Mouse (Mus musculus): ENCODE results near the gene Gpatch8. TPM values are rescaled to one million over a fixed set of nuclear protein-coding genes. Genes with fewer than 3 reads are reported as not detected.

The Gpatch8 gene
- polyA plus RNA-seq, 1 experiment from 2014 or later, result 68.7 TPM

DNA sequence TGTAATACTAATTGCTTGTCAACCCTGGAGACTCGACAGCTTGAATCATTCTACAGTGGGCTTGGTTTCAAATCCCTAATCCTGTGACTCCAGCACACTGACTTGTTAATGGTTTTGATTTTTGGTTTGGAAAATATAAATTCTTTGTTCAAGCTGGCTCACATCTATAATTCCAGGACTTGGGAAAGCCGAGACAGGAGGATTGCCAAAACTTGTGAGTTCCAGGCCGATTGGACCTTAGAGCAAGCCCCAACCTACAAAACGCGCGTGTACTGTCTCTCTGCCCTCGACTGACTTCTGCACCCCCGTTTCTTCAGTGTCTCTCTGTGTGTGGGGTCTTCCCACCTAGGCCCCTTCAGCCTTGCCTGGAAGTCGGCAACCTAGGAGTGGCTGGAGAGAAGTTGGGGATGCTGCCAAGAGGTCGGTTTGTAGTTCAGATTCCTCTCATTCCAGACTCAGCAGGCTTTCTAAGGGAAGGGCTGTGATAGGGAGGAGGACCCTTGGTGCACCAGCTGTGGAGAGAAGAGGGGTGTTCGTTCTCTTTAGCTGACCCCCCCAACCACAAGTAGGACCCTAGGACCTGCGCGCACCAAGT is 25.9 kb upstream of the Gpatch8 start:
- no peaks in the 10 kb centered on the region for H3K9me3 ChIP-seq
- H3K36me3 ChIP-seq, result no peaks in the 10 kb centered on the region
- peak overlapping the region; percentile 76 for H3K27ac ChIP-seq
- H3K9ac ChIP-seq, result 0 out of 2 replicates have a peak overlapping the region, but pooled peaks have one; percentile 4
- no peaks in the 10 kb centered on the region for H3K27me3 ChIP-seq
- H3K4me2 ChIP-seq (replicated peaks), result peak overlapping the region; percentile 23; the same call in 1 of the 2 replicates
- no peak for ATAC-seq (ENCODE audit: insufficient number of reproducible peaks, insufficient read depth, low FRiP score, low TSS enrichment)
- H3K4me1 ChIP-seq, result peaks cover 48% of the 10 kb centered on the region
- WGBS, result 17% methylated on average over 13 of the region's 13 CpGs
- no peak overlapping the region for H3K4me3 ChIP-seq

DNA sequence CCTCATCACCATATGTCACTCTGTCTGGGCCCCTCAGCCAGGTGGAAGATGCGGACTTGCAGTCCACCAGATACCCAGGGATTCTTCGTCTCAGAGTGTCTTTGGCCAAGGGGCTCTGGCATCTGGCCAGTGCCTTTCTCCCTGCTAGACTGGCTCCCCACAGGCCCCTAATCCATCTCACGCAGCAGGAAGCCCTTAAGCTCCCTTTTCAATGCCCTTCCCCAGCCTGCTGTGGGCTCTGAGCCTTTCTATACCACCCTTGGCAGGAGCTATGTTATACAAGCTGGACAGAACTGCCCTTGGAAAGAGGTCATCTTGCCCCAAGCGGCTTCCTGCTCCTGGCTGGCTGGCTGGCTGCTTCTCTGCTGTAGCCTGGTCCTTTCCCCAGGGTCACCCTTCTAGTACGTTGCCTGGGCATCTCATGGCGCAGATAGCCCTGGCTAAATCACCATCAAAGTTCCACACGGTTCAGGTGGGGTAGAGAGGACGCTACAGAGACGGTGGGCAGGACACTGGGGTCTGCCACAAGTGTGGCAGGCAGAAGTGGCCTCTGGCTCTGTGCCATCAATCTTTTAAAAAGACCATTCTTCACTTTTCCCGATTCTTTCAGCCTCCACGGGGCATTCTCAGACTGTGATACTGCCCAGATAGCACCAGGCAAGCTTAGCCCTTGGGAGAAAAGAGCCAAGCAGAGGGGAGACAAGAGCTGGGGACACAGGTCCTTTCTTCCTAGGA is 25.3 kb upstream of the Gpatch8 start:
- WGBS, result 22% methylated on average over 11 of the region's 11 CpGs
- no peaks in the 10 kb centered on the region for H3K36me3 ChIP-seq

DNA sequence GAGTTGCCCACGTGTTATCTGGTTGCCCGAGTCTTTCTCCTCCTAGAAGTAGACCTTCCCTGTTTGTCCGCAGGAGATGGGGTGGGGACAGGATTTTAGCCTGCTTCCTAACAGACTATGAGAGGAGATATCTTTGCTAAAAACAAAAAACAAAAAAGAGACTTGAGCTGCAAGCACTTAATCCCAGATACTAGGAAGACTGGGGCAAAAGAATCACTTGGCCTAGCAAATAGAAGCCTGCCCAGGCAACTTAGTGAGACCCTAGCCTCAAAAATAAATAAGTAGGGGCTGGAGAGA is 23.8 kb upstream of the Gpatch8 start:
- no peak for ATAC-seq (ENCODE audit: insufficient number of reproducible peaks, insufficient read depth, low FRiP score, low TSS enrichment)
- Histone ChIP-seq H3K27ac (peak overlapping the region; percentile 97), H3K9ac (peak overlapping the region; percentile 70), H3K36me3 (no peaks in the 10 kb centered on the region), H3K4me2 (replicated peaks) (peak overlapping the region; percentile 54), H3K27me3 (no peaks in the 10 kb centered on the region), H3K9me3 (no peaks in the 10 kb centered on the region), H3K4me3 (peak overlapping the region; percentile 36), H3K4me1 (peaks cover 49% of the 10 kb centered on the region)
- WGBS, result 26% methylated on average over 3 of the region's 3 CpGs

More for the DNA sequence above, 25.3 kb upstream of the Gpatch8 start:
- H3K4me2 ChIP-seq (replicated peaks), result no peak overlapping the region
- H3K9me3 ChIP-seq, result no peaks in the 10 kb centered on the region
- H3K27me3 ChIP-seq, result no peaks in the 10 kb centered on the region
- ATAC-seq (ENCODE audit: insufficient number of reproducible peaks, insufficient read depth, low FRiP score, low TSS enrichment), result no peak
- H3K4me1 ChIP-seq, result peaks cover 49% of the 10 kb centered on the region
- H3K4me3 ChIP-seq, result no peak overlapping the region
- H3K27ac ChIP-seq, result peak overlapping the region; percentile 76
- 0 out of 2 replicates have a peak overlapping the region, but pooled peaks have one; percentile 0 for H3K9ac ChIP-seq

DNA sequence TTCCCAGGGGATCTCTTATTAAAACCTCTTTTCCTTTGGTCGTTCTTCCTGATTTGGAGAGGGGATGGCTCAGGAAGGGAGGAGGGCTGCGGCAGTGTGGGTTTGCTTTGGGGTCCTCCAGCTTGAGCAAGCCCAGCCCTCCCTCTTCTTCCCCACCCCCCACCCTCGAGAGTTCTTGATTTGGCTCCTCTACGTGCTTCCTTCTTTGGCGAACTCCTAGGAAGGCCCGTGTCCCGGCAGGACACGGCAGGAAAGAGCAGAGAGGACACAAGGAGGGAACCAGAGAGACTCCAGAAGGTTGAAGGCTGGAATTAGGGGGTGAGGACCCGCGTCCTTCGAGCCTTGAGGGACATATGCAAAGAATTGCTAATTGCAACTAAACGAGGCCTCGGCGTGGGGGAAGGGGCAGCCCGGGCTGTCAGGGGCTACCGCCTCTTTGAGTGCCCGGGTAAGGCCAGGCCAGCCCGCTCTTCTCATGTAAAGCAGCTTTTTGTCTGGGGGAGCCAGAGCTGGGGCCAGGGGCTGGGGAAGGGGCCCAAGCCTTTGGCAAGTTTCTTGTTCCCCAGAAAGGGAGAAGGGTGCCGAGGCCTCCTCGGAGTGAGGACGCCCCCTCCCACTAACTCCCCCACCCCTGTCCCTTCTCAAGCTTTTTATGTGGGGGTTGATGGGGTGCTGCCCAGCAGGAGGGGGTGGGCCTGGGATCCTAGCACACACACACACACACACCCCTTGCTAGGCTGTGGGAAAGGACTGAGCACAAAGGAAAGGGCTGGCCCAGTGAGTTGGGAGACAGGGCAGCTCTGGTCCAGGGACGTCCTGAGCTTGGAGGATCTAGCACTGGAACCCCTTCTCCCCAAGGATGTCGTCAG is 23.2 kb upstream of the Gpatch8 start, which contains the start of gene Gm11627:
Gene Gm11627, minus strand, starts transcription at position 297 of the 869 bp plus-strand sequence.
- H3K36me3 ChIP-seq, result no peaks in the 10 kb centered on the region
- no peaks in the 10 kb centered on the region for H3K9me3 ChIP-seq
- peak within 1 kb of the TSS; percentile 54 for H3K4me2 ChIP-seq (replicated peaks)
- H3K27me3 ChIP-seq, result no peaks in the 10 kb centered on the region
- peak; percentile 41 for ATAC-seq (ENCODE audit: insufficient number of reproducible peaks, insufficient read depth, low FRiP score, low TSS enrichment)
- peak within 1 kb of the TSS; percentile 70 for H3K9ac ChIP-seq
- H3K4me3 ChIP-seq, result peak within 1 kb of the TSS; percentile 36
- peak within 1 kb of the TSS; percentile 97 for H3K27ac ChIP-seq
- H3K4me1 ChIP-seq, result peaks cover 49% of the 10 kb centered on the region
- WGBS, result 8% methylated on average over 23 of the region's 23 CpGs

DNA sequence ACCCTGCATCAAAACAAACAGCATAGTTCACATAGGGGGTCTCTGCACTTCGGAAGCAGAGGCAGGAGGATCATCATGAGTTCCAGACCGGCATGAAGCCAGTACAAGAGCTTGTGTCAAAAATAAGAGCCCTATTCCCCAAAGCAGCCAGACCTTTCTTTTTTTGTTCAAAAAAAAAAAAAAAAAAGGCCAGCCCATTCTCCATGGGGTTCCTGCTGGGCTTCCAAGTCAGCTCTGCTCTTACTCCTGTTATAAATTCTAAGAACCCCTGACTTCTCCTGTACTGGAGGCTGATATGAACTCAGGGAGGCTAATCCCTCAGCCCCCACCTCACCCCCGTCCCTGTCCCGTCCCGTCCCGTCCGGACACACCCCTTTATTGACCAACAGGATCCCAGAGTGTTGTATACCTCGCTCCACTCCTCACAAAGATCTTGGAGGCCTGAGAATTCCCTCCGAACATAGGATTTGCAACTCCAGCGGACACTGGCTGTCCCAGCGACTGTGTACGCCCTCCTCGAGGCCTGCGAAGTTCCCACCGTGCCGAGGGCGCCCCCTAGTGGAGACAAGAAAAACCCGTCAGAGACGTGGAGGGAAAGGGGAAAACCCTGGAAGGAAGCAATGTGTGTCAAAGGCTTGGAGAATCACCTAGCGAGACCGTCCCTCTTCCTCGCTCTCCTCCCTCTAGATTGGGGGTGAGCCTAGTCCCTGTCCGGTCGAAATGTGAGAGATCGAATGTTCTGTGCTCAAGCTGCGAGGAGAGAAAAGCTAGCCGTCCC is 22.3 kb upstream of the Gpatch8 start:
- 7% methylated on average over 25 of the region's 27 CpGs for WGBS
- Histone ChIP-seq H3K4me3 (peak overlapping the region; percentile 36), H3K4me1 (peaks cover 49% of the 10 kb centered on the region), H3K27ac (peak overlapping the region; percentile 97), H3K36me3 (no peaks in the 10 kb centered on the region), H3K4me2 (replicated peaks) (peak overlapping the region; percentile 54), H3K27me3 (no peaks in the 10 kb centered on the region), H3K9ac (peak overlapping the region; percentile 70; the same call in 1 of the 2 replicates), H3K9me3 (no peaks in the 10 kb centered on the region)
- ATAC-seq (ENCODE audit: insufficient number of reproducible peaks, insufficient read depth, low FRiP score, low TSS enrichment), result peak; percentile 17; the same call in 1 of the 2 replicates

DNA sequence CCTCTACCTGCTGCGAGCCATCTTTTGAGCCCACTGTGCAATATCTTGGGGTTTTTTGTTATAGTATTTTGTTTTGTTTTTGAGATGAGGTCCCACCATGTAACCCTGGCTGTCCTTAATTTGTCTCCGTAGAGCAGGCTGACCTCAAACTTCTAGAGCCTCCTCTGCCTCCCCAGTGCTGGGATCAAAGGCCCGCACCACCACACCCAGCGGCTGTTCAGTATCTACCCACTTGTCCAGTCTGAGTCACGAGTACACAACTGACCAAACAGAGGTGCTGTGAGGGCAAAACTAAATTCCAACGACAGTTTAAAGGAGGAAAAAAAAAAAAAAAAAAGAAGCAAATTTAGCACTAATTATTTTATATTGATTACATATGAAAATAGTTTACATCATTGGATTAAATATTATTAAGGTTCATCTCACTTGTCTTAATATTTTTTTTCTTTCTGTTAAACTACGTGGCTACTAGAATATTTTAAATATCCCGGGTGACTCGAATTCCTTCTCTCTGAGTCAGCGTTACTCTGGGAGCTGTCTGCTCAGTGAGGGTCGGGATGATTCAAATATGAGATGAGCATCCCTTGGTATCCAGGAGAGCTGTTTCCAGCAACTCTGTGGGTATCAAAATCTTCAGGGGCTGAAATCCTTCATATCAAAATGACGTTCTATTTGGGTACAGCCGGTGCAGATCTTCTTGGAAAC is 20.0 kb upstream of the Gpatch8 start:
- H3K27me3 ChIP-seq, result no peaks in the 10 kb centered on the region
- WGBS, result 63% methylated on average over 13 of the region's 13 CpGs
- H3K4me1 ChIP-seq, result peaks cover 30% of the 10 kb centered on the region
- H3K27ac ChIP-seq, result peak overlapping the region; percentile 11; the same call in 1 of the 2 replicates
- H3K9me3 ChIP-seq, result no peaks in the 10 kb centered on the region
- H3K4me2 ChIP-seq (replicated peaks), result no peak overlapping the region
- H3K36me3 ChIP-seq, result no peaks in the 10 kb centered on the region
- ATAC-seq (ENCODE audit: insufficient number of reproducible peaks, insufficient read depth, low FRiP score, low TSS enrichment), result no peak
- no peak overlapping the region for H3K4me3 ChIP-seq
- no peak overlapping the region for H3K9ac ChIP-seq

DNA sequence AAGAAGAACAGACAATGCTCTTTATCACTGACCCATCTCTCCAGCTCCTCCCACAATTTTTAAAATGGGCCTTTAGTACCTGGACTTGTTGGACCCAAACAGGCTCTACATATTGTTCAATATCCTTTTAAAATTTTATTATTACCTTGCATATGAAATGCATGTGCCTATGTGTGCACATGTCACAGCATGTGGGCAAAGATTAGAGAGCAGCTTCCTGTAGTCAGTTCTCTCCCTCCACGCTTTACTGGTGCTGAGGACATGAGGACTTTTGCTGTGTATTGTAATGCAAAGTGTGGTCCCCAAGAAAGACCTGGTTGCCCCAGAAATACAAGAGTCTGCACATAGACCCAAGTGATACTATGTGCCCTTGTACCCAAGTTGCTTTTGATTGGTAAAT is 18.8 kb upstream of the Gpatch8 start:
- Histone ChIP-seq H3K4me3 (no peak overlapping the region), H3K9ac (no peak overlapping the region), H3K9me3 (no peaks in the 10 kb centered on the region), H3K27me3 (no peaks in the 10 kb centered on the region), H3K27ac (peak overlapping the region; percentile 57; the same call in 1 of the 2 replicates), H3K36me3 (no peaks in the 10 kb centered on the region), H3K4me1 (peaks cover 21% of the 10 kb centered on the region; the same call in 1 of the 2 replicates), H3K4me2 (replicated peaks) (no peak overlapping the region)
- no peak for ATAC-seq (ENCODE audit: insufficient number of reproducible peaks, insufficient read depth, low FRiP score, low TSS enrichment)
- 68% methylated on average over 1 of the region's 1 CpGs for WGBS

DNA sequence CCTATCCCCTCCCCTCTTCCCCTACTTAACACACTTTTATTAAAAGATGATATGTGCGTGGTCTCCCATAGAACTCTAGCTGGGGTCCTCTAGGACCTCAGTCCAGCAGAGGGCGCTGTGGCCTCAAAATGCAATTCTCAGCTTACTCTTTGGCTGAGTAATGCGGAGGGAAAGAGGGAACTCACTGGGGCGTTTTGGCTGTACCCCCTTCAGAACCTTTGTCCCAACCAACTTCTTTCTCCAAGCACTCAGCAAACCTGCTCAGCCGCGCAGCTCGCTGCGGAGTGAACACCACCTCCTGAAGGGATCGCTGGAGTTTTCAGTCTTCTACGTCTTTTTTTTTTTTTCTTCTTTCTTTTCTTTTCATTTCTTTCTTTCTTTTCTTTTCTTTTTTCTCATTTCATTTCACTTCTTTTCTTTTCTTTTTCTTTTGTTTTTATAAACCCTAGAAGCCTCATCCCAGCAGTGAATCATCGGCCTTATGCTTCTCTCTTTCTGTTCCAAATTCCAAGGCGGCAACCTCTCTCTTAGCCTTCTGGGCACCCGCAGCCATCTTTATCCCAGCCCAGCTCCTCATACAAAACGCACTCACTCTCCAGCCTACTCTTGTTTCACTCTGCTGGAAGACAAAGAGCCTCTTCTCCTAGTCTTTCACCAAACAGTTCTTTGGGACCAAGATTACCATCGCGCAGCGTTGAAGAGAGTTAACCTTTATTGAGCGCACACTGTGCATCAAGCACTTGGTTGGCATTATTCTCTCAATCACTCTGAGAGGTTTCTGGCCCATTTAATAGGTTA is 16.9 kb upstream of the Gpatch8 start:
- ATAC-seq (ENCODE audit: insufficient number of reproducible peaks, insufficient read depth, low FRiP score, low TSS enrichment), result peak; percentile 67; the same call in 1 of the 2 replicates
- H3K4me2 ChIP-seq (replicated peaks), result peak overlapping the region; percentile 44
- no peaks in the 10 kb centered on the region for H3K36me3 ChIP-seq
- H3K4me1 ChIP-seq, result peaks cover 4% of the 10 kb centered on the region; the same call in 1 of the 2 replicates
- no peaks in the 10 kb centered on the region for H3K27me3 ChIP-seq
- peak overlapping the region; percentile 26 for H3K4me3 ChIP-seq
- peak overlapping the region; percentile 42 for H3K9ac ChIP-seq
- no peaks in the 10 kb centered on the region for H3K9me3 ChIP-seq
- WGBS, result 6% methylated on average over 18 of the region's 18 CpGs
- peak overlapping the region; percentile 76 for H3K27ac ChIP-seq

DNA sequence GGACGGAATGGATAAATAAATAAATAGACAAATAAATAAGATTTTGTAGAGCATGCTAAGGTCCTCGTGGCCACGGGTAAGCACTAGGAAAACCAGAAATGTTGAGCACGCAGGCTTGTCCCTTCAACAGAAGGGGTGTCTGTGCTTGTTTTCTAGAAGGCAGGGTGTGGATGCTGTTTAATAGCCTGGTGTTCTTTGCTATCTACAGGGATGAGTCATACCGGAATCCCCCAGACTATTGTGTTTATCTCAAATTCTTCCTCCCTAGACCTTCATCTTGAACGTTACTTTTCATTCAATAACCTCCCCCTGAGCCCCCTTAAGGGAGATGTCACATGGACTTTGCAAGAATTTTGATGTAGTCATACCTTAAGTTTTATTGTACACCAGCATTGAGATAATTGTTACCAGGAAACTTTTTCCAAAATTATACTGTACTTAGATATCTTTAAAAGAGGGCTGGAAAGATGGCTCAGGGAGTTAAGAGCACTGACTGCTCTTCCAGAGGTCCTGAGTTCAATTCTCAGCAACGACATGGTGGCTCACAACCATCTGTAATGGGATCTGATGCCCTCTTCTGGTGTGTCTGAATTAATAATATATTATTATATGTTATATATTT is 12.7 kb upstream of the Gpatch8 start:
- H3K4me3 ChIP-seq, result no peak overlapping the region
- WGBS, result 81% methylated on average over 7 of the region's 7 CpGs

DNA sequence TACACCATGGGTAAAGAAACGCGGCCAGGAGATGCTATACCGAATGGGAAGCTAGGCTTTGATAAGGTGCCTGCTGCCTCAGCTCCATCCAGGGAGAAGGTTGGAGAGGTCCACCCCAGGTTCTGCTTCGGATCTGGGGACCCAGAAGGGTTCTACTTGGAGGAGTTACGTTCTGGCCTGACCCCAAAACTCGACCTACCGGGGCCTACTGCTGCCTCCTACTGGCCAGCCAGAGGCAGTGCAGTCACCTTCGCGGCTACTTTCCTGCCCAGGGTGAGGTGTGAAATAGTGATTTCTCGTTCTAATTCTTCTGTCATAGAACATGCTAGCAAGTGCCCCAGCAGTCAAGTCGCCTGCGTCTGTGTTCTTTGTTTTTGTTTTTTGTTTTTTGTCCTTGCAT is 12.0 kb upstream of the Gpatch8 start:
- Histone ChIP-seq H3K4me1 (no peaks in the 10 kb centered on the region), H3K27me3 (no peaks in the 10 kb centered on the region), H3K36me3 (no peaks in the 10 kb centered on the region), H3K9ac (no peak overlapping the region), H3K4me2 (replicated peaks) (no peak overlapping the region), H3K27ac (no peak overlapping the region), H3K9me3 (no peaks in the 10 kb centered on the region), H3K4me3 (no peak overlapping the region)
- ATAC-seq (ENCODE audit: insufficient number of reproducible peaks, insufficient read depth, low FRiP score, low TSS enrichment), result no peak
- WGBS, result 74% methylated on average over 12 of the region's 12 CpGs

More for the DNA sequence above, 12.7 kb upstream of the Gpatch8 start:
- Histone ChIP-seq H3K36me3 (no peaks in the 10 kb centered on the region), H3K4me1 (no peaks in the 10 kb centered on the region), H3K4me2 (replicated peaks) (no peak overlapping the region), H3K27ac (no peak overlapping the region), H3K9me3 (no peaks in the 10 kb centered on the region), H3K9ac (no peak overlapping the region), H3K27me3 (no peaks in the 10 kb centered on the region)
- no peak for ATAC-seq (ENCODE audit: insufficient number of reproducible peaks, insufficient read depth, low FRiP score, low TSS enrichment)

All from embryonic facial prominence, embryonic 12.5 days (tissue).